5 mouse cellular contexts compared by ENCODE assay signal in genomic region chr2:159565921-159566320, GRCm38 (mm10).
"Had no signal": no experiment of that assay in that cellular context is flagged by ENCODE, and none has a peak within 500 bp of the region (broad histone marks: within the 10 kb centered on the region; RNA-seq: fewer than 3 reads in every experiment).

No protein-coding gene starts in this region.

- H3K27ac ChIP-seq: left cerebral cortex, adult 2 months; liver, embryonic 13.5 days; stomach, embryonic 15.5 days had no signal

- H3K36me3 ChIP-seq: liver, embryonic 13.5 days; stomach, embryonic 15.5 days had no signal

- H3K9ac ChIP-seq: liver, embryonic 13.5 days; stomach, embryonic 15.5 days had no signal

- DNase-seq: liver, embryonic 13.5 days; midbrain, embryonic 14.5 days; thymus, postnatal 25 days had no signal

- H3K27me3 ChIP-seq: liver, embryonic 13.5 days; stomach, embryonic 15.5 days had no signal

- H3K4me3 ChIP-seq: left cerebral cortex, adult 2 months; liver, embryonic 13.5 days; stomach, embryonic 15.5 days had no signal

- H3K4me1 ChIP-seq: liver, embryonic 13.5 days; stomach, embryonic 15.5 days had no signal
